Mouse (Mus musculus) CH12.LX (cell line): Measurements from ENCODE around the gene Pipox.

Experiments used
- CHD2 ChIP-seq: IDR thresholded peaks from 2 replicates; pipeline ENCODE4 v1.6.1; 2011; ENCODE audit warnings: low read length, improper control_type of control experiment
- POLR2A ChIP-seq: IDR thresholded peaks from 2 replicates; pipeline ENCODE4 v1.6.1; 2011; ENCODE audit warnings: low read depth, mild to moderate bottlenecking, improper control_type of control experiment, low read length
- TBP ChIP-seq: conservative IDR thresholded peaks from 2 replicates; pipeline ENCODE4 v1.6.1; 2011; ENCODE audit warnings: low read depth, low read length, improper control_type of control experiment

- TF ChIP-seq TBP = no peak
- TF ChIP-seq POLR2A = no peak
- TF ChIP-seq CHD2 = no peak
Measured at GRCm38 (mm10) chr11:77909376-77909775, 15.5 kb upstream of the Pipox start.
